Mouse (Mus musculus): ENCODE data around the gene Ifna5. TPM values are rescaled to one million over a fixed set of nuclear protein-coding genes. Genes with fewer than 3 reads are reported as not detected.
"Not testable (repeated sequence)": the region's sequence is repeated elsewhere in the genome, so short reads cannot be mapped to it uniquely, and the experiment has no call there.

Gene Ifna5
- total RNA-seq (2021): not detected

GRCm38 (mm10) chr4:88835225-88835624 is at the start of gene Ifna5:
Gene Ifna5 (plus strand): TSS chr4:88835525.
- DNase-seq (ENCODE audit: extremely low spot score in 1 of 2, low spot score in 2 of 2); intact Hi-C loops (cut with DNase I): not testable (repeated sequence)

- intact Hi-C loops (cut with DNase I): not testable (repeated sequence)
- peak; percentile 57 to 63 for DNase-seq (ENCODE audit: extremely low spot score in 1 of 2, low spot score in 2 of 2)
Observed at GRCm38 (mm10) chr4:88788402-88788801, 46.9 kb upstream of the Ifna5 start, which contains the start of gene Gm13277. Gene Gm13277 (plus strand): TSS chr4:88788632.

GRCm38 (mm10) chr4:88791250-88791649 is 44.1 kb upstream of the Ifna5 start, which contains the start of gene Gm13278:
Gene Gm13278 (plus strand): TSS chr4:88791550.
- intact Hi-C loops (cut with DNase I); DNase-seq (ENCODE audit: extremely low spot score in 1 of 2, low spot score in 2 of 2): not testable (repeated sequence)

DNA sequence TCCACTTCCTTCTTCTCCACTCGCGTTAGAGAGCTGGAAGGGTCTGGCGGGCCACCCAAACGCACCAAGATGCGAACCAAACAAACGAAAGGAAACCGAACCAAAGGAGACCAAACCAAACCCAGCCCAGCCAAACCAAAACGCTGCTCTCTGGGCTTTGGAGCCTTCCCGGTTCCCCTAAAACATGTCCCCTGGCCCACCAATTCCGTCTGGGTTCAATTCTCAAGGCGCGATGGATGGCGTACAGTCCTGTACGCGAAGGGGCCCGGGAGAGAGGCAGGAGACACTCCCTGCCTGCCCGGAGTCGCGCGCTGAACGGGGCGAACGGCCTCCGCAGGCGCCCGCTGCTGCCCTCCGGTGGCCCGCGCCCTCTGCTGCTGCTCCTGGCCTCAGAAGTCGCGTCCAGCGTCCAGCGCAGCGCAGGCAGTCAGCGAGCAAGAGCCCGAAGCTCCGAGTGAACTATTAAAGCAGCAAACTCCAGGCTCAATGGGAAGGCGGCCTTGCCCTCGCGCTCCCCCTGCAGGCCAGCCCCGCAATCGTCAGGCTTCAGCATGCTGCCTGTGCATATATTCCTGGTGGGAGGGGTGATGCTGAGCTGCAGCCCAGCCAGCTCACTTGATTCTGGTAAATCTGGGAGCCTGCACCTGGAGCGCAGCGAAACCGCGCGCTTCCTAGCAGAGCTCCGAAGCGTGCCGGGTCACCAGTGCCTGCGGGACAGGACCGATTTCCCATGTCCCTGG is 41.2 kb upstream of the Ifna5 start, which contains the start of gene Gm13275:
Gene Gm13275 (plus strand): TSS at position 552 of the 740 bp plus-strand sequence.
- intact Hi-C loops (cut with DNase I): not testable (repeated sequence)
- DNase-seq (ENCODE audit: extremely low spot score in 1 of 2, low spot score in 2 of 2): peak; percentile 38 to 44

GRCm38 (mm10) chr4:88797097-88797496 is 38.2 kb upstream of the Ifna5 start, which contains the start of gene Gm13279:
Gene Gm13279 (plus strand): TSS chr4:88797397.
- DNase-seq (ENCODE audit: extremely low spot score in 1 of 2, low spot score in 2 of 2); intact Hi-C loops (cut with DNase I): not testable (repeated sequence)

- intact Hi-C loops (cut with DNase I); DNase-seq (ENCODE audit: extremely low spot score in 1 of 2, low spot score in 2 of 2): not testable (repeated sequence)
Observed at GRCm38 (mm10) chr4:88799365-88799764, 36.0 kb upstream of the Ifna5 start, which contains the start of gene Gm13285. Gene Gm13285 (plus strand): TSS chr4:88799665.

DNA sequence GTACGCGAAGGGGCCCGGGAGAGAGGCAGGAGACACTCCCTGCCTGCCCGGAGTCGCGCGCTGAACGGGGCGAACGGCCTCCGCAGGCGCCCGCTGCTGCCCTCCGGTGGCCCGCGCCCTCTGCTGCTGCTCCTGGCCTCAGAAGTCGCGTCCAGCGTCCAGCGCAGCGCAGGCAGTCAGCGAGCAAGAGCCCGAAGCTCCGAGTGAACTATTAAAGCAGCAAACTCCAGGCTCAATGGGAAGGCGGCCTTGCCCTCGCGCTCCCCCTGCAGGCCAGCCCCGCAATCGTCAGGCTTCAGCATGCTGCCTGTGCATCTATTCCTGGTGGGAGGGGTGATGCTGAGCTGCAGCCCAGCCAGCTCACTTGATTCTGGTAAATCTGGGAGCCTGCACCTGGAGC is 32.4 kb upstream of the Ifna5 start, which contains the start of gene Gm13287:
Gene Gm13287 (plus strand): TSS at position 301 of the 400 bp plus-strand sequence.
- DNase-seq (ENCODE audit: extremely low spot score in 1 of 2, low spot score in 2 of 2); intact Hi-C loops (cut with DNase I): not testable (repeated sequence)

DNA sequence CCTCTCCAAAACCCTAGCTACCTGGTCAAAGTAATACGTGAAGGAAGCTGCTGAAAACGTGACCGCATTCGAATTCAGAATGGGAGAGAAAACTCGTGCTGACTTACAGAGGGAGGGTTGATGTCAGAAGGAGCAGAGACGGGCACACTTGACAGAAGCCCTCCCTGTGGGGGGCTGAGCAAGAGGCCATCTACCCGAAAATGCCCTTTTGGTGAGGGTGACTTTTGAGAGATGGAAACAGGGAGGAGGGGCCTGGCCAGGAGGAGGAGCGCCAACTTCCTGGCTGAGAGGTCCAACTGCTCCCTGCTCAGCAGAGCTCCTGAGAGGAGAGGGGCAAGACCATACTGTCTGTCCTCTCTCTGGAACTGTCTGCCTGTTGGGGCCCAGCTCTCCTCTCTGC is 30.1 kb upstream of the Ifna5 start, which contains the start of gene Gm13288:
Gene Gm13288 (plus strand): TSS at position 301 of the 400 bp plus-strand sequence.
- DNase-seq (ENCODE audit: extremely low spot score in 1 of 2, low spot score in 2 of 2); intact Hi-C loops (cut with DNase I): not testable (repeated sequence)

- intact Hi-C loops (cut with DNase I): not testable (repeated sequence)
- peak in 1 of 2 experiments; percentile 30 for DNase-seq (ENCODE audit: extremely low spot score in 1 of 2, low spot score in 2 of 2)
Observed at GRCm38 (mm10) chr4:88805761-88806160, 29.6 kb upstream of the Ifna5 start.

- intact Hi-C loops (cut with DNase I): no loop called here
Observed at GRCm38 (mm10) chr4:88815928-88816327, 19.4 kb upstream of the Ifna5 start, which contains the start of gene Ifna7. Gene Ifna7 (plus strand): TSS chr4:88816228.

GRCm38 (mm10) chr4:88819659-88820058 is 15.7 kb upstream of the Ifna5 start, which contains the start of gene Ifna11:
Gene Ifna11 (plus strand): TSS chr4:88819959.
- intact Hi-C loops (cut with DNase I): loop anchor here (10.0 kb wide), 1 partner anchor 135 kb away; the partner anchor contains the start of gene Ifna2
- DNase-seq (ENCODE audit: extremely low spot score in 1 of 2, low spot score in 2 of 2): no peak

More at GRCm38 (mm10) chr4:88815928-88816327, 19.4 kb upstream of the Ifna5 start, which contains the start of gene Ifna7:
- DNase-seq (ENCODE audit: extremely low spot score in 1 of 2, low spot score in 2 of 2): no peak

GRCm38 (mm10) chr4:88822995-88823394 is 12.3 kb upstream of the Ifna5 start:
- peak in 1 of 2 experiments; percentile 17 for DNase-seq (ENCODE audit: extremely low spot score in 1 of 2, low spot score in 2 of 2)
- intact Hi-C loops (cut with DNase I): loop anchor here (10.0 kb wide), 1 partner anchor 138 kb away; the partner anchor contains the start of gene Ifna2

DNA sequence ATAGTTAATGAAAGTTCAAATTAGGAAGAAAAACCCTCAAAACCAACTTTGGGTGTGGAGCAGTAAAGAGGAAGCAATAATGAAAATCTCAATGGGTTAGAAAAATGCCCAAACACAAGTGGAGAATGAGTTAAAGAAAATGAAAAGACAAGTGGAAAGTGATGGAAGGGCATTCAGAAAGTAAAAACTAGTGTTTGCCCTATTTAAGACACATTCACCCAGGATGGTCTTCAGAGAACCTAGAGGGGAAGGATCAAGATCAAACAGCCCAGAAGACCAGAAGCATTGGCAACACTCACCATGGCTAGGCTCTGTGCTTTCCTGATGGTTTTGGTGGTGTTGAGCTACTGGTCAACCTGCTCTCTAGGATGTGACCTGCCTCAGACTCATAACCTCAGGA is 8.2 kb upstream of the Ifna5 start, which contains the start of gene Ifna6:
Gene Ifna6 (plus strand): TSS at position 301 of the 400 bp plus-strand sequence.
- intact Hi-C loops (cut with DNase I): loop anchor here (10.0 kb wide), 1 partner anchor 142 kb away; the partner anchor contains the start of gene Ifna2

DNA sequence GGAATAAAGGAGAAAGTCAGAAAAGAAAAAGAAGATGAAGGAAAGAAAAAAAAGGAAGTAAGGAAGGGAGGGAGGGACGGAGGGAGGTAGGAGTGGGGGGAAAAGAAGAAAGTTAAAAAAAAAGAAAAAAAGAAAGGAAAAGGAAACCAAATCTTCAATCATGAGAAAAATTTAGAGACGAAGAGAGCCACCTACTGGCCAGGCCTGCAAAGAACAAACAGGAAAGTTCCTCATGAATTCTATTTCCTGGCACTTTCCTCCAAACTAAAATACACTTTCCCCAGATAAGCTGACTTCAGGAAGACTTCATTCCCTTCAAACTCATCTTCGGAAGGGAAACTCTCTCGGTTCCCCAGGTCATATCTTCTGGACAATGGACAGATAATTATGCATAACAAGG is 4.8 kb upstream of the Ifna5 start:
- intact Hi-C loops (cut with DNase I): no loop called here
- peak; percentile 11 to 26 for DNase-seq (ENCODE audit: extremely low spot score in 1 of 2, low spot score in 2 of 2)

More for the DNA sequence above, 8.2 kb upstream of the Ifna5 start, which contains the start of gene Ifna6:
- not testable (repeated sequence) for DNase-seq (ENCODE audit: extremely low spot score in 1 of 2, low spot score in 2 of 2)

GRCm38 (mm10) chr4:88838828-88839227 is 3.5 kb downstream of the Ifna5 start:
- DNase-seq (ENCODE audit: extremely low spot score in 1 of 2, low spot score in 2 of 2): no peak
- intact Hi-C loops (cut with DNase I): no loop called here

DNA sequence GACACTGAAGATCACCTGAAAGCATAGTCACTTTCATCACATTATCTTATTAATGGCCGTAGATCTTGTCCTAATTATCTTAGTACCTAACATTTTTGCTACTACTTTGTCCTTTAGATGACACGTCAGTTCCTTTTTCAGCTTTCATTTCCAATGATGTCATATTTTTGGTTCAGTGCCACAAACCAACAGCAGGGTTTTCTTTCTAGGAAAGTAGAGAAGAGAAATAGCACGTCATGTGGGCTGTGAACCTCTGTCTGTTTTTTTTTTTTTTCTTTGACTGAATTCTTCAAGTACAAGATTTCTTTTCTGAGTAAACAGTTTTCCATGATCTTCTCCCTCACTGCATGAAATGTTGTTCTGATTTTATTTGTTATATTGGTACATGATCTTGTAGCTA is 4.7 kb downstream of the Ifna5 start:
- intact Hi-C loops (cut with DNase I): no loop called here
- no peak for DNase-seq (ENCODE audit: extremely low spot score in 1 of 2, low spot score in 2 of 2)

DNA sequence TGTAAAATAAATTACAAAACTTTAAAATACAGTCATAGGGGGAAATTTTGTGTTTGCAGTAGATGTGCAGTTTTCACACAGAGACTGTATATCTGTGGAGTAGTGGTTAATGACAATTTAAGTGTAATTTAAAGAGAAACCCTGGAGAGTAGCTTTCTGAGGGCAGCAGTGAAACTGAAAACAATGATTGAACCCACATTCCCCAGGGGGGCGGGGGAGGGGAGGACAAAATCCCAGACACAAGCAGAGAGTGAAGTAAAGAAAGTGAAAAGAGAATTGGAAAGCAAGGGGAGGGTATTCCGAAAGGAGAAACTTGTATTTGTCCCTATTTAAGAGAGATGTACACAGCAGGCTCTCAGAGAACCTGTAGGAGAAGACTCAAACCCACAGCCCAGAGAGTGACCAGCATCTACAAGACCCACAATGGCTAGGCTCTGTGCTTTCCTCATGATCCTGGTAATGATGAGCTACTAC is 6.2 kb downstream of the Ifna5 start, which contains the start of gene Ifna4:
Gene Ifna4 (plus strand): TSS at position 424 of the 474 bp plus-strand sequence.
- no peak for DNase-seq (ENCODE audit: extremely low spot score in 1 of 2, low spot score in 2 of 2)
- intact Hi-C loops (cut with DNase I): no loop called here

DNA sequence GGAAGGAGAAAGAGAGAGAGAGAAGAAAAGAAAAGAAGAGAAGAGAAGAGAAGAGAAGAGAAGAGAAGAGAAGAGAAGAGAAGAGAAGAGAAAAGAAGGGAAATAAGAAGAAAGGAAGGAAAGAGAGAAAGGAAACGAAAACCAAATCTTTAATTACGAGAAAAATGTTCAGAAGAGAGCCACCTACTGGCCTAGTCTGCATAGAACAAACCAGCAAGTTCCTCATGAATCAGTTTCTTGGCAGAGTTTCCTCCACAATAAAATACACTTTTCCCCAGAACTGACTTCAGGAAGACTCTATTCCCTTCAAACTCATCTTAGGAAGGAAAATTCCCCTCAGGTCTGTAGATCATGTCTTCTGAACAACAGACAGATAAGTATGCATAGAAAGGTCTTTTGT is 10.0 kb downstream of the Ifna5 start:
- no peak for DNase-seq (ENCODE audit: extremely low spot score in 1 of 2, low spot score in 2 of 2)
- intact Hi-C loops (cut with DNase I): no loop called here

DNA sequence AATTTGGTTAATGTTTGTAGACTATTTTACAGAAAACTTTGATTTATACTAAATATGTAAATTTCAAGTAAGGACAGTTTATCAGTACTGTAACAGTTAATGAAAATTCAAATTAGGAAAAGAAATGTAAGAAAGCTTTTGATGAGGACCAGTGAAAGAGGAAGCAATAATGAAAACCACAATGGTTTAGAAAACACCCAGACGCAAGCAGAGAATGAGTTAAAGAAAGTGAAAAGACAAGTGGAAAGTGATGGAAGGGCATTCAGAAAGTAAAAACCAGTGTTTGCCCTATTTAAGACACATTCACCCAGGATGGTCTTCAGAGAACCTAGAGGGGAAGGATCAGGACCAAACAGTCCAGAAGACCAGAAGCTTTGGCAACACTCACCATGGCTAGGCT is 14.4 kb downstream of the Ifna5 start, which contains the start of gene Ifna1:
Gene Ifna1 (plus strand): TSS at position 390 of the 400 bp plus-strand sequence.
- intact Hi-C loops (cut with DNase I): no loop called here
- DNase-seq (ENCODE audit: extremely low spot score in 1 of 2, low spot score in 2 of 2): no peak

Data from left cerebral cortex, postnatal 10 days (tissue).